Mouse (Mus musculus) lung, embryonic 14.5 days (tissue): ENCODE measurements at regions not wholly inside any gene's neighbourhood (a gene's known extent, or its start where the extent isn't known, plus 50 kb on each side); places are given as distances from the start of the nearest gene placed in this dataset.

Experiments
- ATAC-seq: fragments of 200-750 bp; cut with Nextera tagmentation; 2 replicates; pipeline ENCODE4 v1.8.0; 2017; ENCODE audit warnings: mild to moderate bottlenecking, moderate TSS enrichment, moderate library complexity; ENCODE audit not compliant: insufficient read depth
- DNase-seq: peaks from one replicate; pipeline ENCODE4 v3.0.0-alpha.2; 2015
- H3K27ac ChIP-seq: fragments of 300-500 bp; sonication (generic); 2 replicates; pipeline ENCODE4 v1.5.1; 2014; ENCODE audit warnings: low read depth, mild to moderate bottlenecking, moderate library complexity
- H3K27me3 ChIP-seq: fragments of 300-500 bp; sonication (generic); 2 replicates; pipeline ENCODE4 v1.6.1; 2014; ENCODE audit warnings: low read length, control low read depth; ENCODE audit not compliant: insufficient read depth
- H3K36me3 ChIP-seq: fragments of 300-500 bp; sonication (generic); 2 replicates; pipeline ENCODE4 v1.6.1; 2014; ENCODE audit warnings: control low read depth; ENCODE audit not compliant: insufficient read depth
- H3K4me1 ChIP-seq: fragments of 300-500 bp; sonication (generic); 2 replicates; pipeline ENCODE4 v1.6.1; 2014; ENCODE audit warnings: antibody characterized with exemption, control low read depth; ENCODE audit not compliant: insufficient read depth
- H3K4me2 ChIP-seq: fragments of 300-500 bp; sonication (generic); 2 replicates; pipeline ENCODE4 v1.6.1; 2014; ENCODE audit warnings: mild to moderate bottlenecking
- H3K4me3 ChIP-seq: fragments of 300-500 bp; sonication (generic); 2 replicates; pipeline ENCODE4 v1.5.1; 2014; ENCODE audit warnings: low read depth, low read length
- H3K9ac ChIP-seq: fragments of 300-500 bp; sonication (generic); 2 replicates; pipeline ENCODE4 v1.6.1; 2014
- H3K9me3 ChIP-seq: fragments of 300-500 bp; sonication (generic); 2 replicates; pipeline ENCODE4 v1.6.1; 2016; ENCODE audit warnings: low read depth, low read length, control low read depth
- CTCF ChIP-seq: IDR thresholded peaks from 2 replicates; pipeline ENCODE4 v1.5.1; 2016; ENCODE audit warnings: antibody characterized with exemption, low read depth
- WGBS: fragments of 180-500 bp; shearing (Covaris S2); extraction: QIAGEN DNeasy Blood & Tissue Kit; methylation state at CpG from one replicate; pipeline ENCODE4 v1.1.7; 2014; 5-methylcytosine and 5-hydroxymethylcytosine counted together

DNA sequence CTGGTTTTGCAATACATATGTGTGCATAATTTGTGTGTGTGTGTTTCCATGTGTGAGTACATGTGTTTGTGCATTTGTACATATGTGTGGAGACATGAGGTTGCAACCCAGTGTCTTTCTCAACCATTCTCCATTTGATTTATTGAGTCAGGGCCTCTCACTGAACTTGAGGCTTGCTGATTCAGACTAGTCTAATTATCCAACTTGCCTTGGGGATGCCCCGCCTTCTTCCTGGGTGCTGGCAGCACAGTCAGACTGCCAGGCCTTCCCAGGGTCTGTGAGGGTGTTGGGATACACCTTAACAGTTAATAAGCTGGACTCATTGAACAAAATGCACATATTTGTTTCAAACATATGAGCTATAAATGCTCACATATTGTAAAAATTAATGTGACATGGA, 56.1 kb upstream of the Pde7b start:
- DNase-seq (no peak), ATAC-seq (no peak)
- Histone ChIP-seq H3K4me3 (no peak overlapping the region), H3K9me3 (no peaks in the 10 kb centered on the region), H3K27me3 (no peaks in the 10 kb centered on the region), H3K27ac (no peak overlapping the region), H3K36me3 (no peaks in the 10 kb centered on the region), H3K9ac (no peak overlapping the region), H3K4me2 (no peak overlapping the region), H3K4me1 (no peaks in the 10 kb centered on the region)
- 91% methylated on average over 1 of the region's 1 CpGs for WGBS
- TF ChIP-seq CTCF = no peak

DNA sequence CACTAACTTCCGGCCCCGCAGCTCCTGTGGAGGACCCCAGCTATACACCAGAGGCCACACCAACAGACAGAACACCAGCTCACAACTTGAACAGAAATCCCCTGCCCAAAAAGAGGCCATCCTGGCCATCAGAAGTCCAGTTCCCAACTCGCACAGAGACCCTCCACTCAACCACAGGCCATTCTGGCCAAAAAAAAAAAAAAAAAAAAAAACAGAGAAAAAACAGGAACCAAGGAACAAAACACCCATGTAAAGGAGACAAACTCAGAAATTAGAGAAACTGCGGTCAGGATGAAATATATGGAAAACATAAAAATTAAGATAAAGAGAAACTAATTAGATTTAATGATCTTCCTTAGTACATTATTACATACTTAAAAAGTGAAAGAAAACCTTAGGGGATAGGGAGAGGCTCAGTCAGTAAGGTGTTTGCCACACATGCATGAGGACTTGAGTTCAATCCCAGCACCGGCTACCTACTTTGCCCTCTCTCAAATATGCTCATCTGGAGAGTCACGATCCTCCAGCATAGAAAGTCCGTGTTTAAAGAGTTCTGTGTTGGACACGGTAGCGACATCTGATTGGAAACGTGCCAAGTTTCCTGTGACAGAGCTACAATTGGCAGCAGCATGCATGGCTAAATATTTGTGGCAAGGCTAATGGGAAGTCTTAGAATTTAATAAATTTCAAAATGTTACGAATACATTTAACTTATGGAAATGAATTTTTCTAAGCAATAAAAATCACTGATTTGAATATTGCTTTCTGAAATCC, 51.9 kb upstream of the Pde7b start:
- no peak overlapping the region for H3K9ac ChIP-seq
- H3K27me3 ChIP-seq = no peaks in the 10 kb centered on the region
- H3K4me1 ChIP-seq = no peaks in the 10 kb centered on the region
- peak overlapping the region; percentile 27; the same call in 1 of the 2 replicates for H3K4me2 ChIP-seq
- ATAC-seq (no peak), DNase-seq (peak; percentile 81)
- H3K9me3 ChIP-seq = no peaks in the 10 kb centered on the region
- no peak for TF ChIP-seq CTCF
- H3K27ac ChIP-seq = no peak overlapping the region
- no peak overlapping the region for H3K4me3 ChIP-seq
- no peaks in the 10 kb centered on the region for H3K36me3 ChIP-seq
- 53% methylated on average over 11 of the region's 11 CpGs for WGBS

DNA sequence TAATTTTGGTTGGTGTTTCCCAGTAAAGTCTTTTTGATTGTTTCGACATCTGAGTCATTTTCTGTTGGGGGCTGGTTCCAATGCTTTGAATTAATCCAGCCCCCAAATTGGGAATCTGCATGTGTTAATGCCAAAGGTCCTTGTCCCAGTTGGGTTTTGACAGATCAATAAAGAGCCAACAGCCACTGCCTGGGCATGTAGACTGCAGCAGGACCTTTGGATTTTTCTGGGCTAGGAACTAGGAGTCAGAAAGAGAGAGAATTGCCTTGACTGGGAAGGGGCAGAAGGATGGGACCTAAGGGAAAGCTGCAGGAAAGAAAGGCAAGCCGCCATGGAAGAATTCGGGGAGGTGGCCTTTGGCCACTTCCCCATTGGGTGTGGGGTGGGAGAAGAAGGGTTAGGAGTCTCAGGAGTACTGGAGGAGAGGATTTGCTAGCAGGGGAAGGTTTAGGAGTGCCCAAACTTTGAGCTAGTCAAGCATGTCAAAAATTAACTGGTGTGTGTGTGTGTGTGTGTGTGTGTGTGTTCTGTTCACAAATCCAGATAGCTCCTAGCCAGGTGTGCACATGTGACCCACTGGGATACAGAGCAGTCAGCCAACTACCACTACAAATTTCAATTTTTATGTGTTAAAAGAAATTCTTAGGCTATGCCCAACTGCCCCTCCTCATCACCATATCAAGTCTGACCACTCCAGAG, 51.0 kb upstream of the Pde7b start:
- Histone ChIP-seq H3K9me3 (no peaks in the 10 kb centered on the region), H3K4me2 (no peak overlapping the region), H3K27ac (no peak overlapping the region), H3K9ac (no peak overlapping the region), H3K4me1 (no peaks in the 10 kb centered on the region), H3K36me3 (no peaks in the 10 kb centered on the region), H3K27me3 (no peaks in the 10 kb centered on the region), H3K4me3 (no peak overlapping the region)
- ATAC-seq (no peak), DNase-seq (no peak)
- WGBS = 86% methylated on average over 3 of the region's 3 CpGs
- no peak for TF ChIP-seq CTCF
